Mouse (Mus musculus): ENCODE measurements around the gene Pax4.

The Pax4 gene

DNA sequence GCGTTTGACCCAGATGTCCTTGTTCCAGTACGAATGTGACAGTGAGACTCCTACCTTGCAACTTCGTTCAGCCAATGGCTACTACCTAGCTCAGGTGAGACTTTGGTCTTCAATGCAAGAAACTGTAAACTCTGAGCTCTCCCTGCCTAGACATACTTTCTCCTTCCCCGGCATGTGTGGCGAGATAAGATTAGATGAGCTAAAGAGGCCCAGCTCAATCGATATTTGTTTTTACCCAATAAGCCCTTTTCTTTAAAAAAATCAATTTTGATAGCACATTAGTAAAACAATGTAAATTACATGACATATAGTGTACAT, 17.7 kb downstream of the Pax4 start:
- DNase-seq: no peak

DNA sequence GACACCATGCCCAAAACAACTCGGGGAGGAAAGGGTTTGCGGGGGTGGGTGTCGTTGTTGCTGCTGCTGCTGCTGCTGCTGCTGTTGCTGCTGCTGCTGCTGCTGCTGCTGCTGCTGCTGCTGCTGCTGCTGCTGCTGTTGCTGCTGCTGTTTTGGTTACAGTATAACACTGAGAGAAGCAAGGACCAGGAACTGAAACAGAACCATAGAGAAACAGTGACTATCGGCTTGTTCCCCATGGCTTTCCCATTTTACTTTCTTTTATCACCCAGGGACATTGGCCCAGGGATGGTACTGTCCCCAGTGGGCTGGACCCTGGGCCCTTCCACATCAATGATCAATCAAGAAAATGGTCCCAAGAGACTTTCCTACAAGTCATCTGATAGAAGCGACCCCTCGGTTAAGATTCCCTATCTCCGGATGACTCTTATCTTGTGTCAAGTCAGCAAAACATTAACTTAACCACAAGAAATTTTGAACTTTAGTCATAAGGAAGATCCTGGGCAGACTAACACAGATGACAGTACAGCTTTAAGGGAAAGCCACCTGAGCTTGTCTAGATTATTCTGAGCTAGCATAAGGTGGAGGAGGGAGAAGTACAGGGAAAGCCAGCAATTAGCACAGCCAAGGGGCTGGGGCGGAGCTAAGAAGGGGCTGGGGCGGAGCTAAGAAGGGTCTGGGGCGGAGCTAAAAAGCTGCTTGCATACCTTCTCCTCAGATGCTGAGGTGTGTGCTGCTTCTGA, 18.2 kb downstream of the Pax4 start:
- peak; percentile 9 for DNase-seq

- no peak for DNase-seq
Measured at GRCm38 (mm10) chr6:28429870-28430269, 19.3 kb downstream of the Pax4 start.

- DNase-seq: no peak
Measured at GRCm38 (mm10) chr6:28428290-28428689, 20.9 kb downstream of the Pax4 start, which contains the start of gene Gcc1. TSS of gene Gcc1 (minus strand) at chr6:28428390.

DNA sequence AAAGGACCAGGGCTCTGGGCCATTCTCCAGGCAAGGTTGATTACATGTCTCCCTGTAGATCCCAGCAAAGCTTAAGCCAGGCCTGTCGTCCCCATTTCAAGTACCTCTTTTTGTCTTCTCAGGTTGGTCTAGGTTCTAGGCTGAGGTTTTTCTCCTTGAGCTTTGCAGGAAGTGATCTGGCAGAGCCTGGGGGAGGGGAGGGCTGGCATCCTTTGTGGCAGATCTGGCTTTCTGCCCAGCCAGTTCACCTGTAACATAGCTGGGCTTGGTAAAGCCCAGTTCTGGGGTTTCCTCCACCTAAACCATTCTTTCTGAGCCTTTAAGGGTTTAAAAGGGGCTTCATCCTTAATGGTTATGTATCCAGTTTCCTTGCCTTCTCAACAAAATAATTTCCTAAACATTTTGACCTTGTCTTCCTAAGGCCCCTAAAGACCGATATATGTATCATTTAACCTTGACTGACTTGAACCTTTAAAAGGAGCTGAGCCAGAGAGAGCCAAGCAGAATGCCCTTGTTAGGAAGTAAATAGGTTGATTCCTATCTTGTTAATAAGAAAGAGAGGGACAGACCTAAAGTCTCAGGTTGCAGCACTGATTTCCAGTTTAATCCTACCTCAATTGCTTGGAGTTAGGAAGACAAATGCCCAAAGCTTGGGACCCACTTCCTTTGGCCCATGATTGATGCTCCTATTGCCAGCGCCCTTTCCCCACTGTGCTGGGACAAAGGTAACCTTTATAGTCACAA, 21.9 kb downstream of the Pax4 start, which contains the start of gene Fscn3:
Gene Fscn3, plus strand, starts transcription at position 694 of the 744 bp plus-strand sequence.
- DNase-seq: peak; percentile 75

DNA sequence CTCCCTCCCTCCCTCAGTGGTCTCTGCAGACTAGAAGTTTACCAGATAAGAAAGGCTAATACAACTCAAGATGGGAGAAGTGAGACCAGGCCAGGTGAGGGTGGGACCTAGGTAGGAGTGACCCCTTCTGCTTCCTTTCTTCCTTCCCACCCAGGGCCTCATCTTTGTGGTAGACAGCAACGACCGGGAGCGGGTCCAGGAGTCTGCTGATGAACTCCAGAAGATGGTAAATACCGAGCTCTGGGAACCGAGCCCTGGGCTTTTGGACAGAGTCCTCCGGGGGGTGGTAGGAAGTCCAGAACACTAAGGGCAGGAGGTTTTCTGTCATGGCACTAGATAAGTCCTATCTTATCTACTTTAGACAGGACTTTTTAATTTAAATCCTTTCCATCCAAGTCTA, 24.1 kb downstream of the Pax4 start:
- no peak for DNase-seq

DNA sequence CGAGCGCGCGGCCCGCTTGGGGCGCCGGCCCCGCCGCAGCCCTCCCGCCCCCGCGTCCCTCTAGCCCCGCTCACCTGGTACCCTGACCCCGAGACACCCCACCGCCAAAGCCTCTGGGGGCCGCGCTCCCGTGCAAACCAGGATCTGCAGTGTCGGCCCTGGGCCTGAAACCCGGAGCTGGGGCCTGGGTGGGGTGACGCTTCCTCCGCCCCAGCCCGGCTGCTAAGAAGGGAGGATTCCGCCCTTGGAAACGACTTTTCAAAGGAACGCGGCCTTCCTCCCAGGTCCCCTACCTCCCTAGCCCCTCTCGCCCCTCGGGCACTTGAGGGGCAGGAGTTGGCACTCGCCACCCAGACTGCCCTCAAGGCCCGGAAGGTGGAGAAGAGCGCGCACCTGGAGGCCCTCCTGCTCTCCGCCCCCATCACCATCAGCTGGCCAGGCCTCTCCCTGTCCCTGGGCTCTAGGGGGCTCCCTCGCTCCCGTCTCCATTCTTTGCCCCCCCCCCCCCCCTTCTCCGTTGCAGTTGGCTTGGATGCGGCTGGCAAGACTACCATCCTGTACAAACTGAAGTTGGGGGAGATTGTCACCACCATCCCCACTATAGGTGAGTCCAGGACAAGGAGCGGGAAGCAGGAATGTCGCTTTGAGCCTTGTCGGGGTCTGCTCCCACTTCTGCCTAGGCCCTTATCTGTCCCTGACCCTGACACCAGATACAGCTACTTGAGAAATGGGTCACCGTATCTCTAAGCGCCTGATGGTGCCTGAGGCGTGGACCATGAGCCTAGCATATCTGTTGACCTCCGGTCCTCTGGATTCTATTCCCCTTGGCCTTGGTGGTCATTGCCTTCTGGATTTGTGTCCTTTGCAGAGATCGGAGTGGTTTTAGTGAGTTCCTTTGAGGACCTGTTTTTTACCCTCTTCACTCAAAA, 25.1 kb downstream of the Pax4 start:
- DNase-seq: peak; percentile 63

- peak; percentile 97 for DNase-seq
Measured at GRCm38 (mm10) chr6:28423313-28423712, 25.8 kb downstream of the Pax4 start, which contains the start of gene Arf5. TSS of gene Arf5 (plus strand) at chr6:28423560.

DNA sequence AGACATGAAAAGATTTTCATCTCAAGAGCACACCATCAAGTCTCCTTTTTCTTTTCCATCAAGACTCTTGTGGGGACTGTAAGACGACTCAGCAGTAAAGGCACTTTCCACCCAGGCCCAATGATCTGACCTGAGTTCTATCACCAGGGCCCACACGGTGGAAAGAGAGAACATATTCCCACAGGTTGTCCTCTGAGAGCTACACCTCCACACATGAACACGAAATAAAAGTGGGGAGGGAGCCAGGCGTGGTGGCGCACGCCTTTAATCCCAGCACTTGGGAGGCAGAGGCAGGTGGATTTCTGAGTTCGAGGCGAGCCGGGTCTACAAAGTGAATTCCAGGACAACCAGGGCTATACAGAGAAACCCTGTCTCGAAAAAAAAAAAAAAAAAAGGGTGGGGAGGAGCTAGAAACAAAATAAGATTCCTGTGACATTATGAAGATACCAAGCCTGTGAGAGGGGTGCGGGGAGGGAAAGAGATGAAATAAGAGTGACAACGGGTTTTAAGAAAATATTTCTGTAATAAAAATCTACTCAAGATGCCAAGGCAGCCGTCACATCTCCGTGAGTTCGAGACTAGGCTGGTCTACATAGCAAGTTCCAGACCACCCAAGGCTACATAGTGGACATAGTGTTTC, 26.4 kb downstream of the Pax4 start:
- DNase-seq: no peak

- DNase-seq: peak; percentile 96
Measured at GRCm38 (mm10) chr6:28421469-28422000, 27.6 kb downstream of the Pax4 start.

DNA sequence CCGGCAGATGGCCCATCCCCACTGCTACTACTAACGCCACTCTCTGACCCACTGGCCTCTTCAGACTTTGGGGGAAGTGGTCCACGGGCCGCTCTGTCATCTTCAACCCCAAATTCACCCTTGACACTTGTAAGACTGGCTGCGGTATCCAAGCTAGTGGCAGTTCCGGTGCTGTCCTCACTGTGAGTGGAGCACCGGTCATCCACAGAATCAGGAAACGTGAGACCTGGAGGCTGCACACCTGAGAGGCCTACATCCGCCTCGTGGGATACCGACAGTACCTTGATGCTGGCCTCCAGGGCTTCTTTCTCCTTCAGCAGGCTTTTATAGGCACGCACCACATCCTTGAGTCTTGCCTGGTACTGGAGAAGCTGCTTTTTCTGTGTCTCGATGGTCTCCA, 28.3 kb downstream of the Pax4 start:
- DNase-seq: no peak

DNA sequence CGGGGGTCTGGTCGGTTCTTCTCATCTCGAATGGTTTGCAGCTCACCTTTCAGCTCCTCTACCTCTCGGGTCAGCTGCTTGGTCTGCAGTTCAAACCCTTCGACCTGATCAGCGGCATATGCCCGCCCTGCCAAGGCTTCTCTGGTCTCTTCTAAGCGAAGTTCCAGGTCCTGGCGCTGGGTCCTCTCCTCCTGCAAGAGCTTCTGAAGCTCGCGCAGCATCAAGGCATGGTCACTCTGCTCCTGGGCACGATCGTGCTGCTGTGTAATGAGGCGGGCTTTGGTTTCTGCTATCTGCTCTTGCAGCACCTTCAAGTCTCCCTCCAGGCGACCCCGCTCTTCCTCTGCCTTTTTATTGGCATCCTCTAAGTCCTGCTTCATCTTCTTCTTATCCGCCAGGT, 28.8 kb downstream of the Pax4 start:
- DNase-seq: no peak

GRCm38 (mm10) chr6:28419673-28420072, 29.5 kb downstream of the Pax4 start:
- no peak for DNase-seq

DNA sequence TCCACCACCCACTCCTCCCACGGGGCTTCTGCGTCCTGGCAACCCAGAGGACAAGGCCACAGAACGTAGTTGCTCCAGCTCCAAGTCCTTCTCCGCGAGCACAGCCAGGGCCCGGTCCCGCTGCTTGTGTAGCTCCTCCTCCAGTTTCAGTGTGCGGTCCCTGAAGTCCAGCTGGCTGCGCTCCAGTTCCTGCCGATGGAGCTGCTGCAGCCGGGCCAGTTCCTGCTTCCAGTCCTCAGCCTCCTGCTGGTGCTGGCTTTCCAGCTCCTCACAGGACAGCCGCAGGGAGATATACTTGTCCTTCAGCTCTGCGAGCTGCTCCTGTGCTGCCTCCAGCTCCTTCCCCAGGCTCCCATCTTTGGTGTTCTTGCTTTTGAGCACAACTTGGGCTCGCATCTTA, 30.7 kb downstream of the Pax4 start:
- no peak for DNase-seq

GRCm38 (mm10) chr6:28416981-28417380, 32.2 kb downstream of the Pax4 start:
- DNase-seq: no peak

DNA sequence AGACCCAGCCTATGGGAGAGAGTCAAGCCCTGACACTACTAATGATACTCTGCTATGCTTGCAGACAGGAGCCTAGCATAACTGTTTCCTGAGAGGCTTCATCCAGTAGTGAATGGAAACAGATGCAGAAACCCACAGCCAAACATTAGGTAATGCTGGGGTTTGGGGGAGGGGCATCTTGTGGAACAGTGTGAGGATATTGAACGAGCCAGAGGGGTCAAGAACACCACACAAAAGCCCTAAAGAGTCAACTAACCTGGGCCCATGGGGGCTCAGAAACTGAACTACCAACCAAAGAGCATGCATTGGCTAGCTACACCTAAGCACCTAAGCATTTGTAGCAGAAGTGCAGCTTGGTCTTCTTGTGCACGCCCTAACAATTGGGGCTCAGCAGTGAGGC, 37.9 kb downstream of the Pax4 start:
- DNase-seq: no peak

DNA sequence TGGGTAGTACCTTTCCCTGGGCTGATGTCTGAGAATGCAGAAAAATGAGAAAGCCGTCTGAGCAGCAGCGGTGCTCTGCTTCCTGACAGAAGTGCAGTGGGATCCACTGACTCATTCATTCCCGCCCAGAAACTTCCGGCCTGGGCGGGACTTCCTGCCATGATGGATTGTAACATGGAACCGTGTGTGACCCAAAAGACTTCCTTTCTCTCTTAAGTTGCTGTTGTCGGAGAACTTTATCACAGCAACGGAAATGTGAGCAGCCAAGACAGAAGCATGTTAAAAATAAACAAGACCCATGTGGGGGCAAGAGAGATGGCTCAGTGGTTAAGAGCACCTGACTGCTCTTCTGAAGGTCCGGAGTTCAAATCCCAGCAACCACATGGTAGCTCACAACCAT, 39.1 kb downstream of the Pax4 start:
- peak; percentile 5 for DNase-seq

GRCm38 (mm10) chr6:28399791-28400190, 49.4 kb downstream of the Pax4 start:
- DNase-seq: peak; percentile 28

- no peak for DNase-seq
Measured at GRCm38 (mm10) chr6:28398726-28399125, 50.4 kb downstream of the Pax4 start.

GRCm38 (mm10) chr6:28397681-28398203, 51.4 kb downstream of the Pax4 start, which contains the start of gene Zfp800:
TSS of gene Zfp800 (minus strand) at chr6:28398005.
- peak; percentile 34 for DNase-seq

- peak; percentile 21 for DNase-seq
Measured at GRCm38 (mm10) chr6:28396853-28397457, 52.2 kb downstream of the Pax4 start.
